Mouse (Mus musculus): ENCODE measurements around the gene Carm1. TPM values are rescaled to one million over a fixed set of nuclear protein-coding genes. Genes with fewer than 3 reads are reported as not detected.
"Not testable (repeated sequence)": the region's sequence is repeated elsewhere in the genome, so short reads cannot be mapped to it uniquely, and the experiment has no call there.

Gene Carm1
- total RNA-seq (2021) = 10 to 100 TPM; 57.7 to 61.2 TPM
- long read RNA-seq, experiment 1, transcript Carm1-201 (16 exons, 3,220 nt) = major isoform, 67 of 91 reads
- long read RNA-seq, experiment 1, partial matches to known transcripts = 7 of 91 reads
- long read RNA-seq, experiment 1, other reads (novel, unspliced or antisense) = 7 of 91 reads
- long read RNA-seq, experiment 2, transcript Carm1-201 (16 exons, 3,220 nt) = major isoform, 17 of 26 reads
- long read RNA-seq, experiment 2, partial matches to known transcripts = 0 of 26 reads
- long read RNA-seq, experiment 2, other reads (novel, unspliced or antisense) = 2 of 26 reads

GRCm38 (mm10) chr9:21546789-21547074 lies at the start of gene Carm1:
Carm1 (plus strand) TSS chr9:21546894.
- no peak for DNase-seq

- no peak for DNase-seq
Measured at GRCm38 (mm10) chr9:21497050-21497542, 49.6 kb upstream of the Carm1 start.

DNA sequence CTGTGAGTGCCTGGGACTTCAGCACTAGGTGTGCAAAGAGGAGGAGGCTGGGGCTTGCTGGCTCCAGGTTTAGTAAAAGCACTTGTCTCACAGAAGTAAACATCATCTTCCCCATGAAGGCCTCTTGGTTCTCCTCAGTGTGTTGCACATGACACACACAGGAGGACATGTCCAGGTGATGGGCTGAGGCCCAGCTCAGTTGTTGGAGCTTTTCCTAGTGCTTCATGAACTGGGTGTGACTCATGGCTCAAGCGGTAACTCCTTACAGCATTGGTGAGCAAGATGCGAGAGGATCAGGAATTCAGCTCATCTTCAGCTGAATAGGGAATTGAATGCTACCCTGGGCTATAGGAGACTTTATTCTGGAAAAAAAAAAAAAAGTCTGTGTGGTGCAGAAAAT lies 49.0 kb upstream of the Carm1 start:
- no peak for DNase-seq

- no peak for DNase-seq
Measured at GRCm38 (mm10) chr9:21498284-21498902, 48.3 kb upstream of the Carm1 start.

GRCm38 (mm10) chr9:21503352-21503751 lies 43.3 kb upstream of the Carm1 start:
- no peak for DNase-seq

- no peak for DNase-seq
Measured at GRCm38 (mm10) chr9:21505767-21506166, 40.9 kb upstream of the Carm1 start.

GRCm38 (mm10) chr9:21507753-21508430 lies 38.8 kb upstream of the Carm1 start:
- DNase-seq = no peak

DNA sequence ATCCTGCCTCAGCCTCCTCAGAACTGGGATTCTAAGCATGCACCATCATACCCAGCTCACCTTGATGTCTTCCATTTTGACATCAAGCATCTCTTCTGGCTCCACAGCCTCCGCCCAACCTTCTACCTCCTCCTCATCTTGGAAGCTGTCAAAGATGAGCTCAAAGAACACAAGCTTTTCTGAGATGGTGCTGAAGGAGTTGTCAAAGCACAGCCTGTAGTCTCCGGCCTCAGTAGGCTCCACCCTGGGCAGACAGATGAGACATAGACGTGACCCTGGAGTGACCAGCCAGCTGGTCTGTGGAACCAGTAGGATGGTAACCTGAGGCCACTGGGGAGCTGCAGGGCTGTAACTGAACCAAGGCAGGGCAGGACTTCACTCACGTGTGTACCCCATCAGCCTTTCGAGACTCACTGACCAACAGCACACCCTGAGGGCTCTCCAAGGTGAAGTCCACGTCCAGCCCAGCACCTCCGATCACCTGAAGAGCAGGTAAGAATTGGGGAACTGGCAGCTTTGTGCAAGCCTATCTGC lies 37.8 kb upstream of the Carm1 start:
- no peak for DNase-seq

- DNase-seq = peak; percentile 96 to 98
Measured at GRCm38 (mm10) chr9:21509772-21510688, 36.7 kb upstream of the Carm1 start, which contains the start of gene Tmed1. Tmed1 (minus strand) TSS chr9:21510252.

- no peak for DNase-seq
Measured at GRCm38 (mm10) chr9:21510689-21511015, 36.0 kb upstream of the Carm1 start.

GRCm38 (mm10) chr9:21511052-21511451 lies 35.6 kb upstream of the Carm1 start:
- no peak for DNase-seq

DNA sequence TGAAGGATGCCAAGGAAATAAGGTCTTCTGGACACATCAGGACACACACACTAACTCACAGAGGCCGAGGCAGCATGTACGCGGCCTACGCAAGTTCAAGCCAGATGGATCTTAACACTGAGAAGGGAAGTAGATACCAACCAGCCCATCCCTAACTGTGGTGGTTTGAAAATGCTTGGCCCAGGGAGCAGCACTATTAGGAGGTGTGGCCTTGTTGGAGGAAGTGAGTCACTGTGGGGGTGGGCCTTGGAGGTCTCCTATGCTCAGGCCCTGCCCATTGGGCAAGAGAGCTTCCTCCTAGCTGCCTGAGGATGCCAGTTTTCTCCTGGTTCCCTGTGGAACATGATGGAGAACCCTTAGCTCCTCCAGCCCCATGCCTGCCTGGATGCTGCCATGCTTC lies 33.2 kb upstream of the Carm1 start:
- no peak for DNase-seq

DNA sequence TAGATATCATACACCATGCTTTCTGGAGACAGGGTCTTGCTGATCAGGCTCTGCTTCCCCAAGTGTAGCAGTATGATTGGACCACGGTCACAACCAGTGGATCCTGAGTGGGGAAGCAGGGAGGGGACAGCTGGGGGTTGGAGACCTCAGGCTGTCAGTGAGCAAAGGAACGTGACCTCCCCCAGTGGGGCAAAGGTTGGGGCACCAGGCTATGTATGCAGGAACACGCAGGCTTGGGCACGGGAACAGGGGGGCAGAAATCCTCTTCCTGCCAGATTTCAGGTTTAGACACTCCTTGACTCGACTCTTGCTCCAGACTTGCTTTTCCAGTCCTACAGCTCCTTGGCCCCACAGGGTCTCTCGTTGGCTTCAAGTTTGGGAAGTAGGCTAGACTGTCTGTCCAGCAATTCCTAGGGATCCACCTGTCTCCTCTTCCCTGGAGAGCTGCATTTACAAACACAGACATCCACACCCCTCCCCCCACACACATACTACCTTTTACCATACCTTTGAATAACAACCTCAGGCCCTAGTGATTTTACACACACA lies 28.7 kb upstream of the Carm1 start:
- DNase-seq = no peak

DNA sequence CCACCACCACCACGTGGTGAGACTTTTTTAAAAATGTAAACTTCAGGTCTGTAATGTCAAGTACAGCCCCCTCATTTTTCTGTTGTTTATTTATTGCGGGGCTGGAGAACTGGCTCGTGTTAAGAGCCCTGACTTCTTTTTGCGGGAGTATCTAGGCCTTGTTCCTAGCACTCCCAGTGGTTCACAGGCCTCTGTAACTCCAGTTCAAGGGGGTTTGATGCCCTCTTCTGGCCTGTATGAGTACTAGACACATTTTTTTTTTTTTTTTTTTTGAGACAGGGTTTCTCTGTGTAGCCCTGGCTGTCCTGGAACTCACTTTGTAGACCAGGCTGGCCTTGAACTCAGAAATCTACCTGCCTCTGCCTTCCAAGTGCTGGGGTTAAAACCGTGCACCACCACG lies 28.0 kb upstream of the Carm1 start:
- not testable (repeated sequence) for DNase-seq

DNA sequence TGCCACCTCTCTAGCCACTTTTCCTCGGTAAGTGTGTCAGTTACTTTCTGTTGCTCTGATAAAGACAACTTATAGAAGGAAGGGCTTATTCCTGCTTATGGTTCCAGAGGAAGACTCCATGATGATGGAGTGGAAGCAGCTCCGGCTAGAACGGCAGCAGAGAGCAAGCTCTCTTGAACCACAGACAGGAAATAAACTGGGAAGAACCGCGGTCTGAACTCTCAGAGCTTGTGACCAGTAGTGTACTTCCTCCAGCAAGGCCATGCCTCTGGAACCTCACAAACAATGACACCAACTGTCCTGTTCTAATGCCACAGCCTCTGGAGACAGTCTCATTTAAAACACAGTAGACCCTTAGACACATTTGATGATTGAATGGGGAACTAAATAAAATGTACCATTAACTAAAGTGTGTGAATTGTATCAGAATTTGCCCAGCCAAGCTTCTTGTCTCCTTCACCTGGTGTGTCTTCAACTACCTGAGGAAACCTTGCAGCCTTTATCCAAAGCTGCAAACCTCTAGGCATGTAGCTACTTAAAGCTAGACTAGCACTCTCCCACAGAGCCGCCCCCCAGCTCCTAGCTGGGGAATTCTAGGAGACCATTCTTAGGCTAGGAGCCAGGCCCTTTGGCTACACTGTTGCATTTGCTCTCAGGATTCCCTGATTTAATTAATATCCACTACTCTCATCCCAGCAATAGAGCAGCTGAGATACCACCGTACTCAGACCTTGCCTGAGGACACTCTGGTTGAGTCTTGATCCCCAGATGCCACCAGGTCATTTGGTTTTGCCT lies 21.4 kb upstream of the Carm1 start:
- DNase-seq = peak in 1 of 2 experiments; percentile 58

DNA sequence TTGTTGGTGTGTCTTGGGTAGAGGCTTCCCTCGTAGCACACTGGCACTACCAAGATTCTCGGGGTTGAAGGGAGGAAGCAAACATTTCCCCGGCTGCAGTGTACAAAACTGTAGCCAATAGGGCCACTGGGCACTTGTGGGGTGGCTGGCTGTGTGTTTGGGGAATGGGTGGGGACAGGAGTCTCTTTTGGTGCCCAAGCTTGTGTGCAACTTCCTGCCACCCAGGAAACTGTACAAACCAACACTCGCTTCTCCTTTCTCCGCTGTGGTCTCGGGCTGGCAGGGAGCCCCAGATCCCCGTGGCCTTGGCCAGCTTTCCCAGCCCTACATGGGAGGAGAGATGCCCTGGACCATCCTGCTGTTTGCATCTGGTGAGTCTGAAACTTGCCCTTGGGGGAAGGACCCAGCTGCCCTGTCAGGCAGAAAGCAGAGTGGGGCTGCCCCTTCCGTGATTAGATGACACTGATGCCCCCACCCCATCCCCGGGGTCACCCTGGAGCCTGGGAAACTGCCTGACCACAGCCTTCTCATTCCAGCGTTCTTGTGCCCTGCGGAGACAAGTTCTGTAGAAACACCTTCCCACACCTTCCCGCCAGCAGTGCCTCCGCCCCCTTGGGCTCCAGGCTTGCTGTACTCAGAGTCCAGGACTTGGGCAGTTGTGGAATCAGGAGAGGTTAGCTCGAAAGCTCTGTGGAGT lies 20.6 kb upstream of the Carm1 start, which contains the start of gene AB124611:
Gene AB124611, plus strand, starts transcription at position 240 of the 697 bp plus-strand sequence.
- DNase-seq = peak; percentile 48 to 78

DNA sequence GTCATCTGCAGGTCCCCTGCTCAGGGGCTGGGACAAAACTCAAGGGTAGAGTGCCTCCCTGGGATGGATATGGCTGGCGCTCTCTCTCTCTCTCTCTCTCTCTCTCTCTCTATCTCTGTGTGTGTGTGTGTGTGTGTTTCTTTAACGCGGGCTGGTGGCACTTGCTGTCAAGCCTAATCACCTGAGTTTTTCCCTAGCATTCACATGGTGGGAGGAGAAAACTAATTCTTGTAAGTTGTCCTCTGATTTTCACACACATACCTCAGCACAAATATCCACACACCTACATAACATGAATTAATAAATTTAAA lies 20.1 kb upstream of the Carm1 start:
- no peak for DNase-seq

- DNase-seq = no peak
Measured at GRCm38 (mm10) chr9:21527100-21527801, 19.4 kb upstream of the Carm1 start.

DNA sequence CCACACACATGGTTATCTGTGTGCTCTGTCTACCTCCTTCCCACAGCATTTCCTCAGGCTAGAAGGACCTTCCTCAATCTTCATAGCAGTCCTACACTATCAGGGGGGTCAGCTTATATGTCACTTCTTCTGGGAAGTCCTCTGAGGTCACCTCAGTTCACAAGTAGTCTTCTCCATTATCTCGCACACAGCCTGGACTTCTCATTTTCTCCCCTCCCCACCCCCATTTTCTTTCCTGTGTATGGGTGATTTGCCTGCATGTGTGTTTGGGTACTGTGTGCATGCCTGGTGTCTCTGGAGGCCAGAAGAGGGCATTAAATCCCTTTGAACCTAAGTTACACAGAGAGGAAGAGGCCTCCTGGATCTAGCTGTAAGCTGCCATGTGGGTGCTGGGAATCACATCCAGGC lies 18.8 kb upstream of the Carm1 start:
- DNase-seq = no peak

GRCm38 (mm10) chr9:21536501-21536900 lies 10.2 kb upstream of the Carm1 start:
- no peak for DNase-seq

All from heart, adult 18-20 months (tissue).